Mouse (Mus musculus): ENCODE results near the gene Tnp2.

Tnp2 gene

GRCm38 (mm10) chr16:10767158-10767557 is 21.3 kb downstream of the Tnp2 start:
- peak; percentile 82 to 88 for DNase-seq

GRCm38 (mm10) chr16:10764323-10764722 is 24.1 kb downstream of the Tnp2 start:
- DNase-seq: no peak

GRCm38 (mm10) chr16:10763540-10764264 is 24.8 kb downstream of the Tnp2 start:
- no peak for DNase-seq

- no peak for DNase-seq
Measured at GRCm38 (mm10) chr16:10762569-10763180, 25.8 kb downstream of the Tnp2 start.

GRCm38 (mm10) chr16:10761182-10761581 is 27.3 kb downstream of the Tnp2 start:
- no peak for DNase-seq

- DNase-seq: no peak
Measured at GRCm38 (mm10) chr16:10756168-10756567, 32.3 kb downstream of the Tnp2 start.

GRCm38 (mm10) chr16:10754521-10755296 is 33.8 kb downstream of the Tnp2 start:
- no peak for DNase-seq

- peak; percentile 87 to 91 for DNase-seq
Measured at GRCm38 (mm10) chr16:10749824-10750223, 38.6 kb downstream of the Tnp2 start.

- DNase-seq: no peak
Measured at GRCm38 (mm10) chr16:10749226-10749625, 39.2 kb downstream of the Tnp2 start.

- no peak for DNase-seq
Measured at GRCm38 (mm10) chr16:10741082-10741481, 47.4 kb downstream of the Tnp2 start.

- DNase-seq: no peak
Measured at GRCm38 (mm10) chr16:10739854-10740398, 48.5 kb downstream of the Tnp2 start.

- DNase-seq: no peak
Measured at GRCm38 (mm10) chr16:10738866-10739265, 49.6 kb downstream of the Tnp2 start.
